Mouse (Mus musculus) cerebellum, adult 18-20 months (tissue): ENCODE results near the gene Gm9508.
"Not testable (repeated sequence)": the region's sequence is repeated elsewhere in the genome, so short reads cannot be mapped to it uniquely, and the experiment has no call there.

Source experiments
- DNase-seq, 2 experiments: peaks; one replicate each; pipeline ENCODE4 v3.0.0; 2021

Gene Gm9508

DNA sequence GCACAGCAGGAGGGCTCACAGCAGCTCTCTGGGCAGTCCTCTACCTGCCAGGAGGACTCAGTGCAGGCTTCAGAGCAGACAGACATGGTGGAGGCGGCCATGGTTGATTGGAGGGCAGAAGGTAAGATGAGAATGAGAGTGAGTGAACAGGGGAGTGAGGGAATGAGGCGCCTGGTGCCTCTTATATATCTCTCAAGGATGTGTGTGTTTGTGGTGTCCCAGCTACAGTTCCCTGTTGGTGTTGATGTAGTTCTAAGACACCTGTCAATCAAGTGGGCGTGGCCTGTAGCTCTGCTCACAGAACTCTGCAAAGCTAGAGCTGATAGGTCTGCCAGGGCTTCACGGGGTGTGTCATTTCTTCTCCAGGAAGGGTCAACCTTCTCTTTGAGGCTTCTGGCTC lies at the start of gene Gm9508:
Gene Gm9508 (minus strand): TSS at position 101 of the 400 bp plus-strand sequence.
- no peak for DNase-seq

DNA sequence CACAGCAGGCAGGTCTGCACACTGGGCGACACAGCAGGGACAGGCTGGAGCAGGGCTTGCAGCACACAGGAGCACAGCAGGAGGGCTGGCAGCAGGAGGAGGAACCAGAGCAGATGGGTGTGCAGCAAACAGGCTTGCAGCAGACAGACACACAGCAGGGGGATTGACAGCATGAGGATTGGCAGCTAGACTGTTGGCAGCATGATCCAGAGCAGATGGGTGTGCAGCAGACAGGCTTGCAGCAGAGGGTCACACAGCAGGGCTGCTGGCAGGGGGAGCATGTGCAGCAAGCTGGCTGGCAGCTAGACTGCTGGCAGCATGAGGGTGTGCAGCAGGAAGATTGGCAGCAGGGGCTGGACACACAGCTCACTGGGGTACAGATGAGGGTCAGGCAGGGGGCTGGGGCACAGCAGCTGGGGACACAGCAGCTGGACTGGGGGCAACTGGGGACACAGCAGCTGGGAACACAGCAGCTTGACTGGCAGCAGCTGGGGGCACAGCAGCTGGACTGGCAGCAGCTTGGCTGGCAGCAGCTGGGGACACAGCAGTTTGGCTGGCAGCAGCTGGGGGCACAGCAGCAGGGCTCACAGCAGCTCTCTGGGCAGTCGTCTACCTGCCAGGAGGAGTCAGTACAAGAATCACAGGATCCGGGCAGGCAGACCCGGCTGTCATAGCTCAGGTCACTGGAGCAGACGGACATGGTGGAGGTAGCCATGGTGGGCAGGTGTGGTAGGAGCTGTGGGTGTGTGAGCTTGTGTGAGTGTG lies 45.1 kb upstream of the Gm9508 start, which contains the start of gene Gm18596:
Gene Gm18596 (minus strand): TSS at position 715 of the 765 bp plus-strand sequence.
- peak in 1 of 2 experiments; percentile 9 for DNase-seq

DNA sequence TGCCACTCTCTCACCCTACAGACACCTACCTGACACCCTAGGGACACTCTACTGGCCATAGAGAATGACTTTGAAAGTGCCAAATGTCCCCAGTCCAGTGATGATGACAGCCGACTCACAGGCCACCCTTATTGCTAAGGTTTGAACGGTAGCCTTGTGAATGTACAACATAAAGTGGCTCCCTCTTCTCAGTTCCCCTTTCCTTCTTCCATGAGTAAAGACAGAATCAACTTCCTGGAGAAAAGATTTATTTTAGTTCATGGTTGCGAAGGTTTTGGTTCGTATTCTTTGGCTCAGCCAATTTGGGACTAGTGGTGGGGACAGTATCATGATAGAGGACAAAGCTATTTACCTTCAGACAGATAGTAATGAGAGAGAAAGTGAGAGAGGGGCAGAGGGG lies 41.9 kb upstream of the Gm9508 start:
- DNase-seq = no peak

DNA sequence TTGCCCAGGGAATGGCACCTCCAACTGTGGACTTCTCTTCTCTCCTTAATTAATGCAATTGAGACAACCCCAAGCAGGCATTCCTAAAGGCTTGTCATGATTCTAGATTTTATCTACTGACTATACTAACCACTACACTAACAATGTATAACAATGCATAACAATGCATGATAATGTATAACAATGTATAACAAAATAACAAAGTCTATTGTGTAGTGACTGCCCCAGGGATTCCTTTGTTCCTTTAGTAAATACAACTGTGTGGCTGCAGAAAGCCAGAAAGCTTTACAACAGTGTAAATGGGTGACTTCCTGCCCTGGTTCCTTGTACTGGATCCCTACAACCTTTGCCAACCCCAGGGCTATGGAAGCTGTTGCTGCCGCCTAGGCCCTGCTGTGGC lies 38.9 kb upstream of the Gm9508 start:
- DNase-seq = no peak

DNA sequence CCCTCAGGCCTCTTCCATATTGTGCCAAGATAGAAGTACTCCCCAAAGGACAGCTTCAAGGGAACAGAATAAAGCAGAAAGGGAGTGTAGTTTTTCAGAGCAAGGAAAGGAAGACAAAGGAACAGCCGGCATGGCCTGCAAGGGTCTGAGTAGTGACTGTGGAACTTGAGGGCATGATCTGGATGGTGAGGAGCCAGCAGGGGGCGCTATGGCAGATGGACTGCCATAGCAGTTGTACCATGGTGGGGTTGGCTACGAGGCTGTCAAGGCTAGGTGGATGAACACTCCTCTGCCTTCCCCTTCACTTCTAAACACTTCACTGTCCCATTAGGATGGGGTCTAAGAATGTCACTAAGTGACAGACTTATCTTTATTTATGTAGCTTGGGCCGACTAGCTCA lies 32.2 kb upstream of the Gm9508 start:
- no peak for DNase-seq

DNA sequence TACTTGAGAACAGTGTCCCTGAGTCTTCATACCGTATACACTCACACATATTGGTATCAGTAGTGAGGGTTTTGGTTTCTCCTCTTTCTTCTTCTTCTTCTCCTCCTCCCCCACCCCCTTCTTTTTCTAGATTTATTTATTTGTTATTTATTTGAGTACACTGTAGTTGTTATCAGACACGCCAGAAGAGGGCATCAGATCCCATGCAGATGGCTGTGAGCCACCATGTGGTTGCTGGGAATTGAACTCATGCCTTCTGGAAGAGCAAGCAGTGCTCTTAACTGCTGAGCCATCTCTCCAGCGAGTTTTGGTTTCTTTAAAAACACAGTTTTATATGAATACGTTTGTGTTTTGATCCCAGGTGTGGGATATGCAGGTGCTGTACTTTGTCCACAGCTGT lies 31.2 kb upstream of the Gm9508 start:
- no peak for DNase-seq

DNA sequence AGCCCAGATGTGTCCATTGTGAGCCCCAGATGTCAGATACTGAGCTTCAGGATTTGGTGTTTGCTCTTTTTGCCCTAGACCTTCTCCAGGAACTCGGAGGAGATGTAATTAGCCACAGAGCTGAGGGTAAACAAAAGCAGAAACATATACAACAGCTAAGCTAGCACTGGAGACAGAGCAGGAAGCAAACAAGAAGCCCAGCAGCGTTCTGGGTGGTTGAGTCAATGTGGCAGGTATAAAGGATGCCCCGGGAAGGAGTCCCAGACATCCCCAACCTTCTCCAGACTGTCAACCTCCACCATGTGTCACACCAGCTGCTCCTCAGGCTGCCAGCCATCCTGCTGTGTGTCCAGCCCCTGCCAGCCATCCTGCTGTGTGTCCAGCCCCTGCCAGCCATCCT lies 29.2 kb upstream of the Gm9508 start, which contains the start of gene Gm10100:
Gene Gm10100 (plus strand): TSS at position 301 of the 400 bp plus-strand sequence.
- DNase-seq = peak in 1 of 2 experiments; percentile 11

DNA sequence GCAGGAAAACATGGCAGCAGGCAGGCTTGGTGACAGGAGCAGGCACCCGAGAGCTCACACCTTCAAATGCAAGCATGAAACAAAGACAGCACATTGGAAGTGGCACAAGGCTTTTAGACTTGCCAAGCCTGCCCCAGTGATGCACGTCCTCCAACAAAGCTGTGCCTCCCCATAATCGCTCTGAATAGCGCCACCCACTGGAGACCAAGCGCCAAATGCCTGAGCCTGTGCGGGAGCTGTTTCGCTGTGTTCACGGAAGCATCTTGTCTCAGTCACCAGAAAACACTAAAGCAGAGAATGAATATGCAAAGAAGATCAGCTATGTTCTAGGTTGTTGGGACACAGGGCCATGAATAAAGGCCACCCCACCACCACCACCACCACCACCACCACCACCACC lies 27.8 kb upstream of the Gm9508 start:
- DNase-seq = no peak

DNA sequence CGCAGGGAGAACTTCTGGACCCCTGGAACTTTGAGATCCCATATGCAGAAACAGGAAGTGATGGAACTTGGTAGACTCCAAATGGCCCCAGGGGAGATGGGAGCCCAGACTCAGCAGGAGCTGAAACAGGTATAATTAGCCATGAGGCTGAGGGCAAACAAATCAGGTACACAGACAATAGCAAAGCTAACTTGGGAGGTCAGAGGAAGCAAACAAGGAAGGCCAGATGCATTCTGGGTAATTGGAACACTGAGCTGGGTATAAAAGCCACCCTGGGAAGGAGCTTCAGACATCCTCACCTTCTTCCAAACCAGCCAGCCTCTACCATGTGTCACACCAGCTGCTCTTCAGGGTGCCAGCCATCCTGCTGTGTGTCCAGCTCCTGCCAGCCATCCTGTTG lies 23.3 kb upstream of the Gm9508 start, which contains the start of gene Krtap12-1:
Gene Krtap12-1 (plus strand): TSS at position 301 of the 400 bp plus-strand sequence.
- DNase-seq = not testable (repeated sequence)

DNA sequence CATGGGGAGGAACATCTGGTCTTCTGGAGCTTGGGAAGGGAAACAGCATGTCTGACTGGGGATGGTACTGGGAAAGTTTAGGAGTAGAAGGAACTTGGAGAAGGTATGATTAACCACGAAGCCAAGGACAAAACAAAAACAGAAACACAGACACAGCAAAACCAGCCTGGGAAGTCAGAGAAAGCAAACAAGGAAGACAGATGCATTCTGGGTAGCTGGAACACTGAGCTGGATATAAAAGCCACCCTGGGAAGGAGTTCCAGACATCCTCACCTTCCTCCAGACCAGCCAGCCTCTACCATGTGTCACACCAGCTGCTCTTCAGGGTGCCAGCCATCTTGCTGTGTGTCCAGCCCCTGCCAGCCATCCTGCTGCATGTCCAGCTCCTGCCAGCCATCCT lies 18.5 kb upstream of the Gm9508 start, which contains the start of gene Gm10142:
Gene Gm10142 (plus strand): TSS at position 301 of the 400 bp plus-strand sequence.
- DNase-seq = no peak

DNA sequence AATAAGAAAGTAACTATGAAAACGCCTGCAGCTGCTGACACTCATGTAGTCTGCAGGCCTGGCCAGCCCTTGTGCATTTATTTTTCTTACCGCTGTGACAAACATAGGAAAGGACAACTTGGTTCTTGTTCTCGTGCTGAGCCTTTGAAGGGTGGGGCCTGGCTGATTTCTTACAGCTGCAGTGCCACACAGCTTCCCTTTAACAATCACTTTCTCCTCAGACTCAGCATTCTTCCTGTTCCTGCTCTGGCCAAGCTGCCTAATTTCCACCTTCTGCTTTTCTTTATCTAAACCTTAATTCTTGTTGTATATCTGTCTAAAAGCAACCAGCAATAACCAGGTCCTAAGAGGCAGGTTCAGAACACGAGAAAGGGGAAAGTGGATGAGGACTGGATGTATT lies 16.7 kb upstream of the Gm9508 start:
- DNase-seq = no peak

DNA sequence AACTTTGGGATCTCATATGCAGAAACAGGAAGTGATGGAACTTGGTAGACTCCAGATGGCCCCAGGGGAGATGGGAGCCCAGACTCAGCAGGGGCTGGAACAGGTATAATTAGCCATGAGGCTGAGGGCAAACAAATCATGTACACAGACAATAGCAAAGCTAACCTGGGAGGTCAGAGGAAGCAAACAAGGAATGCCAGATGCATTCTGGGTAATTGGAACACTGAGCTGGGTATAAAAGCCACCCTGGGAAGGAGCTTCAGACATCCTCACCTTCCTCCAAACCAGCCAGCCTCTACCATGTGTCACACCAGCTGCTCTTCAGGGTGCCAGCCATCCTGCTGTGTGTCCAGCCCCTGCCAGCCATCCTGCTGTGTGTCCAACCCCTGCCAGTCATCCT lies 14.1 kb upstream of the Gm9508 start, which contains the start of gene Gm10024:
Gene Gm10024 (plus strand): TSS at position 301 of the 400 bp plus-strand sequence.
- not testable (repeated sequence) for DNase-seq

DNA sequence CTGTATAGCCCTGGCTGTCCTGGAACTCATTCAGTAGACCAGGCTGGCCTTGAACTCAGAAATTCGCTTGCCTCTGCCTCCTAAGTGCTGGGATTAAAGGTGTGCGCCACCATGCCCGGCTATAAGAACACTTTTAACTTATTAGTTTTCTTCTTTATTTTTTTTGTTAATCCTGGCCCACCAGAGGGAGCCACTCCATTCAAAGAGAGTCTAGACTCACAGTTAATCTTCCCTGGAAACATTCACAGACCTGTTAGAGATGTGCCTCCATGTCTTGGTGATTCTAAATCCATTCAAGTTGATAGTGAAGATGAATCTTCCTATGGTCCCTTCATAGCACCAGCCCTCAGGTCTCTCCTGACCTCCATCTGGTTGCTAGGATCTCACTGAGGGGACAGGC lies 12.8 kb upstream of the Gm9508 start:
- no peak for DNase-seq

DNA sequence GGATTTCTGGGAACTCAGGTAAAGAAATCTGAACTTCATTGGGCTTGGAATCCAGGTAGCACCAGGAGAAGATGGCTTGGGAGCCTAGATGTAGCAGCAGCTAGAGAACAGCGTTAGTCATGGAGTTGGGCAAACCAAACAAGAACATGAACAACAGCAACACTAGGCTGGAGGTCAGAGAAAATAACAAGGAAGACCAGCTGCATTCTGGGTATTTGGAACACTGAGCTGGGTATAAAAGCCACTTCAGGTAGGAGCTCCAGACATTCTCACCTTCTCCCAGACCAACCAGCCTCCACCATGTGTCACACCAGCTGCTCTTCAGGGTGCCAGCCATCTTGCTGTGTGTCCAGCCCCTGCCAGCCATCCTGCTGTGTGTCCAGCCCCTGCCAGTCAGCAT lies 9.3 kb upstream of the Gm9508 start, which contains the start of gene Gm10272:
Gene Gm10272 (plus strand): TSS at position 301 of the 400 bp plus-strand sequence.
- no peak for DNase-seq

DNA sequence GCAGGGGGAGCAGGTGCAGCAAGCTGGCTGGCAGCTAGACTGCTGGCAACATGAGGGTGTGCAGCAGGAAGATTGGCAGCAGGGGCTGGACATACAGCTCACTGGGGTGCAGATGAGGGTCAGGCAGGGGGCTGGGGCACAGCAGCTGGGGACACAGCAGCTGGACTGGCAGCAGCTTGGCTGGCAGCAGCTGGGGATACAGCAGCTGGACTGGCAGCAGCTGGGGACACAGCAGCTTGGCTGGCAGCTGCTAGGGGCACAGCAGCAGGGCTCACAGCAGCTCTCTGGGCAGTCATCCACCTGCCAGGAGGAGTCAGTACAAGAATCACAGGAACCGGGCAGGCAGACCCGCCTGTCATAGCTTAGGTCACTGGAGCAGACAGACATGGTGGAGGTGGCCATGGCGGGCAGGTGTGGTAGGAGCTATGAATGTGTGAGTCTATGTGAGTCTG lies 6.7 kb downstream of the Gm9508 start, which contains the start of gene Gm19402:
Gene Gm19402 (minus strand): TSS at position 402 of the 452 bp plus-strand sequence.
- DNase-seq = not testable (repeated sequence)

DNA sequence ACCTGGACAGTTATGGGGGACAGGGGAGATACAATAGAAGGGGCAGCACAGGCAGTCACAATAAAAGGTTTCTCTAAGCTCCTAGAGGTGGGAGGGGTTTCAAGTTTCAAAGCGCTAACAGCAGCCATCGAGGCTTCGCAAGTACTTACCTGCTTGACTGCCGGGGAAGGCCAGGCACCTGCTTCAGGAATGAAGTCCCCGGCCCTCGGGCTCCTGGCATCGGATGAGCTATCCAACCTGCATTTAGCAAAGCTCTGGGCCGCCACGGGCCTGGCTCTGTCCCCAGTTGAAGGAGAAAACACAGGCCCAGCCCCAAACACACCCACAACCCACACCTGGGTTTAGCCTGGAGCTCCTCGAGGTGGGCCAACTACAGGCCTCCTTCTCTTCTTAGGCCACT lies 10.0 kb downstream of the Gm9508 start:
- no peak for DNase-seq

DNA sequence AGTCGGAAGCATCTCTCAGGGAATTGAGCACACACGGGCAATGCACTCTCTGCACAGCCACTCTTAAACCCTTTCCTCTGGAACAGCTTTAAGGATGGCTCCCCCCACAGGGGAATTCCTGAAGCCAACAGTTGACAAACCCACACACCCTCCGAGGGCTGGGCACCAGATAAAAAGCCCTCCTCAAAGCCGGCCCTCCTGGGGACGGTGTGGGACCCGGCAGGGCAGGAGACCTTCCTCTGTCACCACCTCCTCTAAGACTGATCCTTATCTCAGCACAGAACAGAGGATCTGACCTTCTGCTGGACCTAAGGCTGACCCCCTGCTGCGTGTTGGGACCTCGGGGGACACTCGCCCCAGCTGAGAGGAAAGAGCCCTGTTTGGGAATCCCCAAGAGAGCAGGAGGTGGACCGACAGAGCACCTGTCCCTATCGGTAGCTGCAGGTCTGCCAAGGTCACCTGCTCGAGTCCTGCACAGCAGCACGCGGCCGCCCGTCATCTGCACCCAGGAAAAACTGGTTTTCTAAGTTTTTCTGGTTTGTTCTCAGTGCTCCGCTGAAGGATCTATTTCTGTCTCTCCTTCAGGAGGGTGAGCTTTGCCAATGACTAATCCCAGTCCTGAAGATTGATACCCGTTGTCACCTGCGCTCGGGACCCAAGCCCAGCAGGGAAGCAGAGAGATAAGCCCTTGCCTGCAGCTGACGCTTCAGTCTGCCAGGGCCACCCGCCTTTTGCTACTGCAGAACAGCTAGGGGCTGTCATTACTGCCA lies 11.0 kb downstream of the Gm9508 start, which contains the start of gene Tspear:
Gene Tspear (plus strand): TSS at position 675 of the 770 bp plus-strand sequence.
- no peak for DNase-seq

DNA sequence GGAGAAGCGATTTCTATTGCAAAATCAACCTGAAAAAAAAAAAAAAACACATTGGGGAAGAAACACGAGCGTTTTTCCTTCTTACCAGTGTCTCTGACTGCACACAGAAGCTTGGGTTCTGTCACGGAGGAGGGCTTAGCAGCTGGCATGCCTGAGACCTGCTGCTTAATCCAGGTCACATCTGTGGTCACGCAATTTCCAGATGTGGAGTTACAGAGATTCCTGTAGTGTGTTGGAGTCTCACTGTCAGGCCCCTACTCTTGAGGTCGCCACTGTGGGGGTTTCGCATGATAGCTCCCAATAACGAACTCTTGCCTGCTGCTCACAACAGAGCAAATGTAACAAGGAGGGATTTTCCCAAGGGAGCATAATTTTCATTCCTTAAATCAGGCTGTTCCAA lies 12.9 kb downstream of the Gm9508 start:
- DNase-seq = no peak

DNA sequence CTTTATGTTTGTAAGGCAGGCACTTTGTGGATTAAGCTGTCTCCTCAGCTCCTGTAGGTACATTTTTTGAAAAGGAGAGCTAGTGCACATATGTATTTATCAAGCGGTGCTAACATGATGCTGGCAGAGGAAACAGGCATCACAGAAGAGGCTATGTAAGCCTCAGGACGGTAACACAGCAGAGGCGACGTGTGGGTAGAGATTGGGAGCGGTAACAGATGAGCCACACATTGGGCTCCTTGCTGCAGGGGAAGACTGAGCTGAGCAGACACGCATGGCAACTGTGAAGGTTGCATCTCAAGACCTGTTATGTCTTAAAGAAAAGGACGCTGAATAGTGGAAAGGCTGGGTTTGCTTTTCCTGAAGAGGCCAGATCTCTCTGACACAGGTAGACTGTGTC lies 14.0 kb downstream of the Gm9508 start:
- no peak for DNase-seq

DNA sequence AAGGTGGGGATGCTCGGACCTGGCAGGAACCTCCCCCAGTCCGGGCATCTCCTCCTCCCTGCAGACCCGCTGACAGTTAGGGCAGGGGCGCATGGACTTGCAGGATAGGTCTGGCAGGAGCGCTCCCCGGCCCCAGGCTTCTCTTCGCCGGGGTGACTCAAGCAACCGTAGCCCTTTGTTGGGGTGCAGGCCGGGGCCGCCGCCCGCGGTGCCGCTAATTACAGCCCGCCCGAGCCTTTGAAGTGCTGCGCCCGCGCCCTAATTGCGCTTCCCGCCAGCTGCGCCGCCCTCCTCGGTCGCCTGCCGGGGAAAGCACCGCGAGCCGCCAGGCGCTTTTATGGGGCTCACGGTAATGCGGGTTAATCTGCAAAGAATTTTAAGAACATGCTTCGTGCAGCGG lies 19.5 kb downstream of the Gm9508 start:
- DNase-seq = no peak

DNA sequence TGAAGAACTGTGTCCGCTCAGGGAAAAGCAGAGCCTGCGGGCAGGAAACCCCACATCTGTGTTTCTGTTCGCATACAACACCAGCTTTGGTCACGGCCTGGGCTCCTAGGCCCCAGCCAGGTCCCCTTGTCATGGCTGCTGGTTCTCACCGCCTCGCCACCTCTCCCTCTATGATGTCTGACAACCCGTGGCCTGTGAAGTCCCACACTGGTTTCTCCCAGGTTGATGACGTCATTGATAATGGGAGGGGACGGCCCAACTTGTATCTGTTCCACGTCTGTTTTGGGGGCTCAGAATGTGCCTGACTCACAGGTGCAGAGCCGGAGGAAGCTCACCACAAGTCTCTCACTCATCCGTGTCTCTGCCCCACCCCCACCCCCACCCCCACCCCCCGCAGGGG lies 23.3 kb downstream of the Gm9508 start:
- no peak for DNase-seq

DNA sequence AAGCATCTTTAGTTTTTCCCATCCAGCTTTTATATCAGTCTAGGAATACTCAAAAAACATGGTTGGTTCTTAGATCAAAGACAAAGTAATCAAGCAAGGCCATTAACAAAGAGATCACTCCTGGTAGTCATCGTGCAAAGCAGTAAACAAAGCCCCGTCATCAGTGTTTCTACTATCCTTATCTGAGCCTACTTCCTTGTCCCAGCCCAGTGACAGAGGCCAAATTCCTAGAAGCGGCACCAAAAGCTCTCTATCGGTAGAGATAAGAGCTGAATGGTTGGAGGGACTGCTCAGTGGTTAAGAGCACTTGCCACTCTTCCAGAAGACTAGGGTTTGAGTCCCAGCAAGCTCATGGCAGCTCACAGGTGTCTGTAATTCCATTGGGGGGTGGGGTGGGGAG lies 25.5 kb downstream of the Gm9508 start:
- no peak for DNase-seq

DNA sequence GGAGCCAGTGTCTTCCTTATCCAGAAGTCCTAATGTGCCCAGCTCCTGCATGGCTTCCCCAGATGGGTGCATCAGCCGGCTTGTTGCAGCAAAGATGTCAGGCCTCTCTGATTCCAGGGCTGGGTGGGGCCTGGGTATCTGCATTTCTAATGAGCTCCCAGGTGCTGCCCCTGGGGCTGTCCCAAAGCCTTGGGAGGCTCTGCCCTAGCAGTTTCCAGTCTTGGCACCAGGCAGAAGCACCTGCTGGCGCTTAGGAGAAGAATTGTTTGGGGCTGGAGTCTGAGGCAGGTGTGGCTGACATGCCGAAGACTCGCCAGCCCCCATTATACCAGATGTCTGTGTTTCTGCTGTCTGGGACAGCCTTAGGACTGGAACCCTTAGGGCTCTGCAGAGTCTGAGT lies 26.3 kb downstream of the Gm9508 start:
- no peak for DNase-seq
